Mouse (Mus musculus) right cerebral cortex, adult 18-20 months (tissue): ENCODE results near the gene Rab11fip2.

Source experiments
- DNase-seq: peaks from one replicate; pipeline ENCODE4 v3.0.0; 2022; ENCODE audit warnings: mixed read lengths

The Rab11fip2 gene

DNA sequence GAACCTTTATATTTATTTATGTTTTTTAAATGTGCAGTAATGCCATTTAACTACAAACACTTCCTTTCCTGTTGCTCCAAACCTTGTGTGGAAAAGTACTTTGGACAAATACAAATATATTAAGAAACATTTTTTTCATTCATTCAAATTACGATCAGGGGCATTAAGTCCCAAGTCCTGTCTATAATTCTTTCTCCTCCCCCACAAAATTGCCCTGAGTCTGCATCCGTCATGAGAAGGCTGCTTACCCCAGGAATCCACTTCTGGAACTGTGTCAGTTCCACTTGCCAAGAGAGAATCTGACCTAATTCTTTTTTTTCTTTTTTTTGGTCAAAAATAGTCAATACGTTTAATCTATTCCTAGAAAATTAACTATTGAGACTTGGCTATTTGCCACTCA is 90.4 kb downstream of the Rab11fip2 start:
- no peak for DNase-seq
